Mouse (Mus musculus): ENCODE measurements around the gene Kdelr2. TPM values are rescaled to one million over a fixed set of nuclear protein-coding genes. Genes with fewer than 3 reads are reported as not detected.

The Kdelr2 gene
- 10 to 100 TPM; 49.6 to 52.3 TPM for total RNA-seq (2021)
- 50.5 and 76.6 TPM in 2 replicates for polyA plus RNA-seq (2012; rRNA removed)
- long read RNA-seq, transcript Kdelr2-201 (5 exons, 1,829 nt): major isoform, 24 of 24 reads
- long read RNA-seq, partial matches to known transcripts: 0 of 24 reads
- long read RNA-seq, other reads (novel, unspliced or antisense): 0 of 24 reads

- Histone ChIP-seq H3K4me3 (peak within 1 kb of the TSS; percentile 74), H3K4me1 (ENCODE audit: control insufficient read depth, insufficient read depth, low read length) (peaks cover 2% of the 10 kb centered on the region; the same call in 1 of the 2 replicates)
- intact Hi-C loops (cut with DNase I): loop anchor here (5.0 kb wide), 4 partner anchors 71 to 221 kb away; partner anchors contain the start of genes Rbak, Spdye4b and Zfp12
These were observed at the start of gene Kdelr2 for GRCm38 (mm10) chr5:143403221-143404147. Gene Kdelr2 (plus strand): TSS chr5:143403838.

DNA sequence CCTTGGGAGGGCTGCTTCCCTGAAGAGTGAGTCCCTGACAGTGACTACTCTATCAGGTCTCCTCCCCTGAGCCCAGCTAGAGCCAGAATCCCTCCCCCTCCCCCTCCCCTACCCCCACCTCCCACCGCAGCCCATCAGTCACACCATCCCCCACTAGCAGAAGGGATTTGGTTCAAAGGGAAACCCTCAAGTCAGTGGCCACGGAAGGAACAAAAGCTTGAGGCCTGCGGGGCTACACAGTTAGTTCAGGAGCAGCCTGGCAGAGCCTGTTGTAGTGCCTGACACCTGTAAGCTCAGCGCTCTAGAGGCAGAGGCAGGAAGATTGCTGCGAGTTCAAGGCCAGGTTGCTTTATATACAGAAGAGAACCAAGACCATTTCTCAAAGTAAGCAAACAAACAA is 47.6 kb upstream of the Kdelr2 start:
- no peak overlapping the region for H3K27ac ChIP-seq
- intact Hi-C loops (cut with DNase I): no loop called here
- no peak for DNase-seq
- H3K9ac ChIP-seq (ENCODE audit: low read depth, low read length): no peak overlapping the region
- 42% methylated on average over 5 of the region's 5 CpGs for WGBS
- H3K4me1 ChIP-seq (ENCODE audit: control insufficient read depth, insufficient read depth, low read length): no peaks in the 10 kb centered on the region
- no peaks in the 10 kb centered on the region for H3K36me3 ChIP-seq (ENCODE audit: control insufficient read depth, insufficient read depth, low read length)
- no peaks in the 10 kb centered on the region for H3K79me2 ChIP-seq (replicated peaks; ENCODE audit: control insufficient read depth, insufficient read depth, low read length)
- TF ChIP-seq POLR2A (IDR thresholded peaks at IDR 0.05; ENCODE audit: insufficient read depth, low read depth, low read length) (no peak), CTCF (IDR thresholded peaks at IDR 0.05) (no peak), EP300 (IDR thresholded peaks at IDR 0.05; ENCODE audit: insufficient read depth, low read depth, low read length) (no peak)
- peaks cover 5% of the 10 kb centered on the region; the same call in 1 of the 2 replicates for H3K27me3 ChIP-seq (ENCODE audit: control insufficient read depth, insufficient read depth, low read length)
- no peak overlapping the region for H3K4me3 ChIP-seq

More at GRCm38 (mm10) chr5:143403221-143404147, at the start of gene Kdelr2:
- Histone ChIP-seq H3K9ac (ENCODE audit: low read depth, low read length) (peak within 1 kb of the TSS; percentile 84), H3K79me2 (replicated peaks; ENCODE audit: control insufficient read depth, insufficient read depth, low read length) (peaks cover 2% of the 10 kb centered on the region), H3K36me3 (ENCODE audit: control insufficient read depth, insufficient read depth, low read length) (peaks cover 5% of the 10 kb centered on the region), H3K27ac (peak within 1 kb of the TSS; percentile 93), H3K27me3 (ENCODE audit: control insufficient read depth, insufficient read depth, low read length) (no peaks in the 10 kb centered on the region)
- TF ChIP-seq EP300 (IDR thresholded peaks at IDR 0.05; ENCODE audit: insufficient read depth, low read depth, low read length) (0 out of 2 replicates have a peak, but pooled peaks have one; percentile 26), CTCF (IDR thresholded peaks at IDR 0.05) (peak; percentile 20; the same call in 1 of the 2 replicates), POLR2A (IDR thresholded peaks at IDR 0.05; ENCODE audit: insufficient read depth, low read depth, low read length) (peak; percentile 84)
- WGBS: under 1% methylated on average over 72 of the region's 72 CpGs
- DNase-seq: peak; percentile 95 to 96

DNA sequence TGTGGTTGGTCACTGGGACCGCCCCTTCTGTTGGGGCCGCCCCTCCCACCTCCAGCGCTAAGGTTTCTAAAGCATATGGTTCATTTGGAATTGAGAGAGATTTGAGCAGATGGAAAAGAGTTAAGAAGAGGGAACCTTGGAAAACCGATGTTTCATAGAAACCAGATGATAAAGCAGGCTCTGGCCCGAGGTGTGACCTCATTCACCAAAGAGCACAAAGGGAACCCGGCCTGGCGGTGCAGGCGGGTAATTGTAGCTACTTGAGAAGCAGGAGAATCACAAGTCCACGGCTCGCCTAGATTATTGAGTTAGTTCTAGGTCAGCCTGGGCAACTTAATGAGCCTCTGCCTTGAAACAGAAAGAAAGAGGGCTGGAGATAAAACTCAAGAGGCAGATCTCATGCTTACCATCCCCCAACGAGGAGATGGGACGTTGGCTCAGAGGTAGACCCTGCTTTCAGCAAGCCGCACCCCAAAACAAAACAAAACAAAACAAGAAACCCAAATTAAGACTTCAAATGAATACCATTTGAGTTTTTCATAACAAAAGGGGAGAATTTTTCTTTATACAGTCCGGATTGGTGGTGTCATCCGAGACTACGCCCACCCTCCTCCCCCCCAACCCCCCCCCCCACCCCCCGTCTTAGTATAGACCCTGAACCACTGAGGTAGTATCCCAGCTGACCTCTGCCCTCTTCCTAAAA is 46.8 kb upstream of the Kdelr2 start, which contains the start of gene Grid2ip:
TSS of gene Grid2ip (plus strand) at position 653 of the 703 bp plus-strand sequence.
- TF ChIP-seq POLR2A (IDR thresholded peaks at IDR 0.05; ENCODE audit: insufficient read depth, low read depth, low read length) (no peak), EP300 (IDR thresholded peaks at IDR 0.05; ENCODE audit: insufficient read depth, low read depth, low read length) (no peak), CTCF (IDR thresholded peaks at IDR 0.05) (no peak)
- H3K27ac ChIP-seq: no peak within 1 kb of the TSS
- H3K79me2 ChIP-seq (replicated peaks; ENCODE audit: control insufficient read depth, insufficient read depth, low read length): no peaks in the 10 kb centered on the region
- H3K9ac ChIP-seq (ENCODE audit: low read depth, low read length): no peak within 1 kb of the TSS
- no peaks in the 10 kb centered on the region for H3K4me1 ChIP-seq (ENCODE audit: control insufficient read depth, insufficient read depth, low read length)
- 21% methylated on average over 17 of the region's 17 CpGs for WGBS
- peaks cover 5% of the 10 kb centered on the region; the same call in 1 of the 2 replicates for H3K27me3 ChIP-seq (ENCODE audit: control insufficient read depth, insufficient read depth, low read length)
- no peak for DNase-seq
- H3K4me3 ChIP-seq: no peak within 1 kb of the TSS
- H3K36me3 ChIP-seq (ENCODE audit: control insufficient read depth, insufficient read depth, low read length): no peaks in the 10 kb centered on the region
- intact Hi-C loops (cut with DNase I): no loop called here

- Histone ChIP-seq H3K27me3 (ENCODE audit: control insufficient read depth, insufficient read depth, low read length) (peaks cover 5% of the 10 kb centered on the region; the same call in 1 of the 2 replicates), H3K79me2 (replicated peaks; ENCODE audit: control insufficient read depth, insufficient read depth, low read length) (no peaks in the 10 kb centered on the region), H3K4me3 (no peak overlapping the region), H3K4me1 (ENCODE audit: control insufficient read depth, insufficient read depth, low read length) (no peaks in the 10 kb centered on the region), H3K27ac (no peak overlapping the region), H3K36me3 (ENCODE audit: control insufficient read depth, insufficient read depth, low read length) (no peaks in the 10 kb centered on the region), H3K9ac (ENCODE audit: low read depth, low read length) (no peak overlapping the region)
- DNase-seq: no peak
- TF ChIP-seq EP300 (IDR thresholded peaks at IDR 0.05; ENCODE audit: insufficient read depth, low read depth, low read length) (no peak), CTCF (IDR thresholded peaks at IDR 0.05) (no peak), POLR2A (IDR thresholded peaks at IDR 0.05; ENCODE audit: insufficient read depth, low read depth, low read length) (no peak)
- 3% methylated on average over 28 of the region's 28 CpGs for WGBS
- intact Hi-C loops (cut with DNase I): no loop called here
These were observed 46.1 kb upstream of the Kdelr2 start for GRCm38 (mm10) chr5:143357564-143357963.

- H3K36me3 ChIP-seq (ENCODE audit: control insufficient read depth, insufficient read depth, low read length): no peaks in the 10 kb centered on the region
These were observed 44.4 kb upstream of the Kdelr2 start for GRCm38 (mm10) chr5:143359263-143359662.

More at GRCm38 (mm10) chr5:143359263-143359662, 44.4 kb upstream of the Kdelr2 start:
- TF ChIP-seq EP300 (IDR thresholded peaks at IDR 0.05; ENCODE audit: insufficient read depth, low read depth, low read length) (no peak), POLR2A (IDR thresholded peaks at IDR 0.05; ENCODE audit: insufficient read depth, low read depth, low read length) (no peak), CTCF (IDR thresholded peaks at IDR 0.05) (no peak)
- H3K4me3 ChIP-seq: no peak overlapping the region
- no peak overlapping the region for H3K27ac ChIP-seq
- no peak for DNase-seq
- no peak overlapping the region for H3K9ac ChIP-seq (ENCODE audit: low read depth, low read length)
- intact Hi-C loops (cut with DNase I): no loop called here
- WGBS: 28% methylated on average over 7 of the region's 7 CpGs
- H3K27me3 ChIP-seq (ENCODE audit: control insufficient read depth, insufficient read depth, low read length): peaks cover 6% of the 10 kb centered on the region
- H3K4me1 ChIP-seq (ENCODE audit: control insufficient read depth, insufficient read depth, low read length): no peaks in the 10 kb centered on the region
- no peaks in the 10 kb centered on the region for H3K79me2 ChIP-seq (replicated peaks; ENCODE audit: control insufficient read depth, insufficient read depth, low read length)
